Mouse (Mus musculus) olfactory bulb, adult 2 months (tissue): ENCODE measurements at regions not wholly inside any gene's neighbourhood (a gene's known extent, or its start where the extent isn't known, plus 50 kb on each side); places are given as distances from the start of the nearest gene placed in this dataset.

ENCODE experiments used
- CTCF ChIP-seq: fragments of 200-500 bp; IDR thresholded peaks from 2 replicates; pipeline ENCODE4 v1.5.1; 2012; ENCODE audit warnings: low read depth, mild to moderate bottlenecking, low read length, moderate library complexity; ENCODE audit not compliant: insufficient read depth
- POLR2A ChIP-seq: fragments of 200-500 bp; IDR thresholded peaks from 2 replicates; pipeline ENCODE4 v1.6.1; 2012; ENCODE audit warnings: mild to moderate bottlenecking, low read depth, low read length, moderate library complexity; ENCODE audit not compliant: insufficient read depth

DNA sequence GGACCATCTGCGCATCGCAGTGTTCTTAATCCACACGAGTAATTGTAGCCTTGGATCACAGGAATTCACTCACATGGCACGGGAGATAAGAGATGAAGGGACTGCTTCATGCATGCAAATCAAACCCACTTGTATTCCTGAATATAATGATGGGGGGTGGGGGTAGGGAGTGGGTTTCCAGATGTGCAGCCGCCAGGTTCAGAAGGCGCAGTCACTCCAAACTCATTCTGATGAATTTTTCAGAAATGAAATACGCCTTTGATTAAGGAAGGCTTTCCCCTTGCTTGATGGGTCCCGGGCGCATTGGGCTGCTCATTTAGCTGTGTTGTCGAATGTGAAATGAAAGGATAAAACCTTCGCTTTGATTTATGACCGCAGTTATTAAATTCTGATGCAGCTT is 170.7 kb downstream of the Ackr3 start:
- no peak for TF ChIP-seq CTCF
- TF ChIP-seq POLR2A = no peak
